Mouse (Mus musculus) spleen, postnatal 36 days (tissue): Measurements from ENCODE around the gene Smap1.

Experiments used
- DNase-seq, 2 experiments: peaks; one replicate each; pipeline ENCODE4 v3.0.0; 2022; ENCODE audit warnings: low spot score in 2 of 2, mixed read lengths in 1 of 2

The Smap1 gene

GRCm38 (mm10) chr1:23836630-23837029 is 85.5 kb downstream of the Smap1 start:
- no peak for DNase-seq

GRCm38 (mm10) chr1:23834819-23835218 is 87.3 kb downstream of the Smap1 start:
- no peak for DNase-seq

- DNase-seq, result peak; percentile 61
These were observed 87.9 kb downstream of the Smap1 start for GRCm38 (mm10) chr1:23834246-23834645.

GRCm38 (mm10) chr1:23826887-23827758 is 95.0 kb downstream of the Smap1 start:
- peak; percentile 17 to 26 for DNase-seq

GRCm38 (mm10) chr1:23821615-23822014 is 100.5 kb downstream of the Smap1 start:
- DNase-seq, result no peak

GRCm38 (mm10) chr1:23798306-23798705 is 123.8 kb downstream of the Smap1 start:
- no peak for DNase-seq
